Mouse (Mus musculus) liver, embryonic 11.5 days (tissue): ENCODE results near the gene Iqgap1. TPM values are rescaled to one million over a fixed set of nuclear protein-coding genes. Genes with fewer than 3 reads are reported as not detected.

Experiments used
- ATAC-seq: fragments of 200-750 bp; cut with Nextera tagmentation; replicated peaks from 2 replicates; pipeline ENCODE4 v1.8.0; 2017; ENCODE audit warnings: moderate number of reproducible peaks, mild to moderate bottlenecking, moderate TSS enrichment, moderate library complexity; ENCODE audit not compliant: low FRiP score
- DNase-seq: peaks from one replicate; pipeline ENCODE4 v3.0.0-alpha.2; 2017; ENCODE audit warnings: low spot score
- H3K27ac ChIP-seq: fragments of 300-500 bp; sonication (generic); 2 replicates; pipeline ENCODE4 v1.5.1; 2014; ENCODE audit warnings: mild to moderate bottlenecking, low read depth, low read length, control low read depth
- H3K27me3 ChIP-seq: fragments of 300-500 bp; sonication (generic); replicated peaks from 2 replicates; pipeline ENCODE4 v1.6.1; 2014; ENCODE audit warnings: low read length, mixed read lengths; ENCODE audit not compliant: control insufficient read depth, insufficient read depth
- H3K36me3 ChIP-seq: fragments of 300-500 bp; sonication (generic); 2 replicates; pipeline ENCODE4 v1.6.1; 2014; ENCODE audit warnings: mild to moderate bottlenecking, low read length, moderate library complexity, mixed read lengths; ENCODE audit not compliant: control insufficient read depth, insufficient read depth
- H3K4me1 ChIP-seq: fragments of 300-500 bp; sonication (generic); replicated peaks from 2 replicates; pipeline ENCODE4 v1.6.1; 2014; ENCODE audit warnings: low read length, mixed read lengths; ENCODE audit not compliant: control insufficient read depth, insufficient read depth
- H3K4me2 ChIP-seq: fragments of 300-500 bp; sonication (generic); 2 replicates; pipeline ENCODE4 v1.6.1; 2014; ENCODE audit warnings: mild to moderate bottlenecking, control low read depth, moderate library complexity
- H3K4me3 ChIP-seq: fragments of 300-500 bp; sonication (generic); 2 replicates; pipeline ENCODE4 v1.5.1; 2014; ENCODE audit warnings: low read depth, low read length, control low read depth
- H3K9ac ChIP-seq: fragments of 300-500 bp; sonication (generic); 2 replicates; pipeline ENCODE4 v1.6.1; 2014; ENCODE audit warnings: low read depth, low read length, control low read depth
- H3K9me3 ChIP-seq: fragments of 300-500 bp; sonication (generic); 2 replicates; pipeline ENCODE4 v1.6.1; 2016; ENCODE audit warnings: low read length, inconsistent platforms, mixed read lengths; ENCODE audit not compliant: control insufficient read depth
- WGBS: fragments of 180-500 bp; shearing (Covaris S2); extraction: QIAGEN DNeasy Blood & Tissue Kit; methylation state at CpG from one replicate; pipeline ENCODE4 v1.1.7; 2014; 5-methylcytosine and 5-hydroxymethylcytosine counted together
- polyA plus RNA-seq: library from polyadenylated mRNA; unstranded; fragments of >200 nt; fragmentation: Nextera tagmentation; extraction: Ambion mirVana; gene quantifications from 2 replicates; pipeline ENCODE4 v1.2.1, GENCODE M21; 2014

Iqgap1 gene
- polyA plus RNA-seq, 1 experiment from 2014 or later, result 28.2 TPM

- Histone ChIP-seq H3K9ac (no peak overlapping the region), H3K36me3 (no peaks in the 10 kb centered on the region; the same call in 1 of the 2 replicates), H3K4me3 (no peak overlapping the region), H3K27me3 (no peaks in the 10 kb centered on the region), H3K4me2 (no peak overlapping the region), H3K9me3 (no peaks in the 10 kb centered on the region), H3K4me1 (peaks cover 14% of the 10 kb centered on the region), H3K27ac (no peak overlapping the region)
- WGBS, result 87% methylated on average over 7 of the region's 7 CpGs
- DNase-seq (no peak), ATAC-seq (0 out of 2 replicates have a peak, but pooled peaks have one; percentile 32)
Measured at GRCm38 (mm10) chr7:80715306-80715705, 110.5 kb downstream of the Iqgap1 start.

- Histone ChIP-seq H3K36me3 (no peaks in the 10 kb centered on the region; the same call in 1 of the 2 replicates), H3K9ac (no peak overlapping the region), H3K4me2 (no peak overlapping the region), H3K27me3 (no peaks in the 10 kb centered on the region), H3K9me3 (no peaks in the 10 kb centered on the region), H3K4me1 (0 out of 2 replicates have a peak, but pooled peaks cover 2% of the 10 kb centered on the region), H3K4me3 (no peak overlapping the region), H3K27ac (no peak overlapping the region)
- no peak for DNase-seq
- ATAC-seq, result no peak
- WGBS, result 79% methylated on average over 8 of the region's 8 CpGs
Measured at GRCm38 (mm10) chr7:80711496-80711895, 114.3 kb downstream of the Iqgap1 start.

GRCm38 (mm10) chr7:80710333-80710732 is 115.4 kb downstream of the Iqgap1 start:
- Histone ChIP-seq H3K4me1 (0 out of 2 replicates have a peak, but pooled peaks cover under 1% of the 10 kb centered on the region), H3K27me3 (no peaks in the 10 kb centered on the region), H3K4me3 (no peak overlapping the region), H3K4me2 (no peak overlapping the region), H3K9ac (no peak overlapping the region), H3K27ac (no peak overlapping the region), H3K9me3 (no peaks in the 10 kb centered on the region), H3K36me3 (no peaks in the 10 kb centered on the region; the same call in 1 of the 2 replicates)
- DNase-seq (no peak), ATAC-seq (no peak)
- WGBS, result 85% methylated on average over 7 of the region's 7 CpGs

GRCm38 (mm10) chr7:80704066-80704465 is 121.7 kb downstream of the Iqgap1 start:
- Histone ChIP-seq H3K9me3 (no peaks in the 10 kb centered on the region), H3K36me3 (no peaks in the 10 kb centered on the region), H3K27me3 (no peaks in the 10 kb centered on the region), H3K4me1 (peaks cover 4% of the 10 kb centered on the region; the same call in 1 of the 2 replicates), H3K4me2 (no peak overlapping the region), H3K27ac (no peak overlapping the region), H3K9ac (no peak overlapping the region), H3K4me3 (no peak overlapping the region)
- no peak for ATAC-seq
- no peak for DNase-seq
- 76% methylated on average over 4 of the region's 4 CpGs for WGBS

- ATAC-seq (peak; percentile 51; the same call in 1 of the 2 replicates), DNase-seq (no peak)
- no peak overlapping the region for H3K4me2 ChIP-seq
- no peak overlapping the region for H3K27ac ChIP-seq
- no peak overlapping the region for H3K9ac ChIP-seq
- no peak overlapping the region for H3K4me3 ChIP-seq
- no peaks in the 10 kb centered on the region for H3K9me3 ChIP-seq
- WGBS, result 52% methylated on average over 6 of the region's 6 CpGs
- H3K27me3 ChIP-seq, result no peaks in the 10 kb centered on the region
- H3K36me3 ChIP-seq, result no peaks in the 10 kb centered on the region
- peaks cover 6% of the 10 kb centered on the region for H3K4me1 ChIP-seq
Measured at GRCm38 (mm10) chr7:80702510-80702909, 123.3 kb downstream of the Iqgap1 start.

- ATAC-seq (no peak), DNase-seq (no peak)
- whole genome bisulfite sequencing, result 64% methylated on average over 8 of the region's 8 CpGs
- Histone ChIP-seq H3K9me3 (no peaks in the 10 kb centered on the region), H3K36me3 (no peaks in the 10 kb centered on the region), H3K4me3 (no peak overlapping the region), H3K4me1 (peaks cover 14% of the 10 kb centered on the region), H3K9ac (no peak overlapping the region), H3K4me2 (no peak overlapping the region), H3K27me3 (no peaks in the 10 kb centered on the region), H3K27ac (no peak overlapping the region)
Measured at GRCm38 (mm10) chr7:80699709-80700108, 126.1 kb downstream of the Iqgap1 start.

GRCm38 (mm10) chr7:80698940-80699339 is 126.8 kb downstream of the Iqgap1 start:
- no peak for ATAC-seq
- H3K9me3 ChIP-seq, result no peaks in the 10 kb centered on the region
- no peak overlapping the region for H3K4me2 ChIP-seq
- no peak for DNase-seq
- no peak overlapping the region for H3K4me3 ChIP-seq
- 56% methylated on average over 3 of the region's 3 CpGs for WGBS
- peaks cover 14% of the 10 kb centered on the region for H3K4me1 ChIP-seq
- H3K9ac ChIP-seq, result no peak overlapping the region
- no peaks in the 10 kb centered on the region for H3K27me3 ChIP-seq
- no peaks in the 10 kb centered on the region for H3K36me3 ChIP-seq
- no peak overlapping the region for H3K27ac ChIP-seq

- Histone ChIP-seq H3K27me3 (no peaks in the 10 kb centered on the region), H3K27ac (no peak overlapping the region), H3K4me3 (no peak overlapping the region), H3K4me2 (no peak overlapping the region), H3K36me3 (no peaks in the 10 kb centered on the region), H3K4me1 (peaks cover 14% of the 10 kb centered on the region), H3K9ac (no peak overlapping the region), H3K9me3 (no peaks in the 10 kb centered on the region)
- WGBS, result 82% methylated on average over 5 of the region's 5 CpGs
- no peak for DNase-seq
- no peak for ATAC-seq
Measured at GRCm38 (mm10) chr7:80697859-80698258, 127.9 kb downstream of the Iqgap1 start.

GRCm38 (mm10) chr7:80696903-80697302 is 128.9 kb downstream of the Iqgap1 start:
- 22% methylated on average over 4 of the region's 4 CpGs for WGBS
- no peaks in the 10 kb centered on the region for H3K27me3 ChIP-seq
- ATAC-seq (0 out of 2 replicates have a peak, but pooled peaks have one; percentile 43), DNase-seq (no peak)
- peaks cover 10% of the 10 kb centered on the region for H3K4me1 ChIP-seq
- H3K9ac ChIP-seq, result no peak overlapping the region
- no peak overlapping the region for H3K4me3 ChIP-seq
- no peak overlapping the region for H3K4me2 ChIP-seq
- H3K36me3 ChIP-seq, result no peaks in the 10 kb centered on the region
- no peak overlapping the region for H3K27ac ChIP-seq
- no peaks in the 10 kb centered on the region for H3K9me3 ChIP-seq
